Mouse (Mus musculus) embryonic facial prominence, embryonic 14.5 days (tissue): ENCODE measurements around the gene Rpl23. TPM values are rescaled to one million over a fixed set of nuclear protein-coding genes. Genes with fewer than 3 reads are reported as not detected.
"Not testable (repeated sequence)": the region's sequence is repeated elsewhere in the genome, so short reads cannot be mapped to it uniquely, and the experiment has no call there.

ENCODE experiments used
- ATAC-seq: fragments of 200-750 bp; cut with Nextera tagmentation; 2 replicates; pipeline ENCODE4 v1.8.0; 2017; ENCODE audit warnings: low read depth, moderate number of reproducible peaks, moderate TSS enrichment
- DNase-seq: peaks from one replicate; pipeline ENCODE4 v3.0.0-alpha.2; 2015; ENCODE audit warnings: low spot score
- H3K27ac ChIP-seq: fragments of 300-500 bp; sonication (generic); replicated peaks from 2 replicates; pipeline ENCODE4 v1.5.1; 2014; ENCODE audit warnings: low read depth, mild to moderate bottlenecking, low read length, moderate library complexity
- H3K27me3 ChIP-seq: fragments of 300-500 bp; sonication (generic); replicated peaks from 2 replicates; pipeline ENCODE4 v1.6.1; 2014; ENCODE audit warnings: low read length; ENCODE audit not compliant: control insufficient read depth, insufficient read depth
- H3K36me3 ChIP-seq: fragments of 300-500 bp; sonication (generic); 2 replicates; pipeline ENCODE4 v1.6.1; 2014; ENCODE audit warnings: low read length, mixed read lengths; ENCODE audit not compliant: control insufficient read depth, insufficient read depth
- H3K4me1 ChIP-seq: fragments of 300-500 bp; sonication (generic); 2 replicates; pipeline ENCODE4 v1.6.1; 2014; ENCODE audit warnings: antibody characterized with exemption, low read length; ENCODE audit not compliant: control insufficient read depth, insufficient read depth
- H3K4me2 ChIP-seq: fragments of 300-500 bp; sonication (generic); 2 replicates; pipeline ENCODE4 v1.6.1; 2014; ENCODE audit warnings: low read depth, mild to moderate bottlenecking, low read length, moderate library complexity, mixed read lengths
- H3K4me3 ChIP-seq: fragments of 300-500 bp; sonication (generic); 2 replicates; pipeline ENCODE4 v1.5.1; 2014; ENCODE audit warnings: low read depth, mild to moderate bottlenecking, low read length
- H3K9ac ChIP-seq: fragments of 300-500 bp; sonication (generic); 2 replicates; pipeline ENCODE4 v1.6.1; 2014; ENCODE audit warnings: low read depth, mild to moderate bottlenecking, low read length, moderate library complexity, mixed read lengths
- H3K9me3 ChIP-seq: fragments of 300-500 bp; sonication (generic); 2 replicates; pipeline ENCODE4 v1.6.1; 2016; ENCODE audit warnings: low read length; ENCODE audit not compliant: control insufficient read depth
- WGBS: fragments of 180-500 bp; shearing (Covaris S2); extraction: QIAGEN DNeasy Blood & Tissue Kit; methylation state at CpG from one replicate; pipeline ENCODE4 v1.1.7; 2014; 5-methylcytosine and 5-hydroxymethylcytosine counted together
- polyA plus RNA-seq: library from polyadenylated mRNA; unstranded; fragments of >200 nt; fragmentation: Nextera tagmentation; extraction: Ambion mirVana; gene quantifications from 2 replicates; pipeline ENCODE4 v1.2.1, GENCODE M21; 2014

Gene Rpl23
- polyA plus RNA-seq, 1 experiment from 2014 or later, result 810 TPM

DNA sequence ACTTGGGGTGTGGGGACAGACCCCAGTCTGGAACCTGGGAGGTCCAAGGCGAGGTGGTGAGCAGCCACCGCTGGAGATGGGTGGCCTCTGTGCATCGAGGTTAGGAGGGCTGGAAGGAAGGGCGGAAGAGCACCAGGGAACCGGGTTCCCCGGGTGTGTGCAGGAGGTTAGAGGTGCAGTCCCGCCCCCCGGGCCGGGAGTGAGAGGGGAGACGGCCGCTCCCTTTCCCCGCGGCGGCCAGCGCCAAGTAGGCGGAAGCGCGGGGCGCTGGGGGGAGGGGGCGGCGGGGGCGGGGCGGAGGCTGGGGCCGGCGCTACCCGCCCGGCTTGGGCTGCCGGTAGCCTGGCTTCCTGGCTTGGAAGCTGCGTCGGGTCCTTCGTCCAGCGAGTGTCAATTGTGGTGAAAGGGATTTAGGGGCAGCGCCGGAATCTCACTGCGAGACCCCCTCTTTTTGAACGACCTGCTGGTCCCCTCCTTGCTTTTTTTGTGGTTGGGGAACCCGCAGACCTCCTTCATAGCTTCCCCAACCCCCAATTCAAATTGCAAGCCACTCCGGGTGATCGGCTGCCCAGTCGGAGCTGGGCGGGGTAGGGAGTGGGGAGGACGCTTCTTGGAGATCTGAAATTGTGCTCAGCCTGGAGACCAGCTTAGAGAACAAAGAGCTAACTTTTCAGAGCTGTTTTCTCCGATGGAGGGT lies 17.9 kb upstream of the Rpl23 start:
- 0% methylated on average over 19 of the region's 43 CpGs for WGBS
- no peaks in the 10 kb centered on the region for H3K9me3 ChIP-seq
- peak overlapping the region; percentile 74 for H3K9ac ChIP-seq
- H3K4me3 ChIP-seq, result peak overlapping the region; percentile 90
- H3K27ac ChIP-seq, result peak overlapping the region; percentile 95
- ATAC-seq (peak; percentile 63), DNase-seq (peak; percentile 86)
- H3K4me1 ChIP-seq, result peaks cover 29% of the 10 kb centered on the region
- H3K27me3 ChIP-seq, result no peaks in the 10 kb centered on the region
- no peaks in the 10 kb centered on the region for H3K36me3 ChIP-seq
- H3K4me2 ChIP-seq, result peak overlapping the region; percentile 72

- no peaks in the 10 kb centered on the region for H3K9me3 ChIP-seq
- under 1% methylated on average over 45 of the region's 71 CpGs for WGBS
- no peaks in the 10 kb centered on the region for H3K27me3 ChIP-seq
- H3K36me3 ChIP-seq, result no peaks in the 10 kb centered on the region
- peak overlapping the region; percentile 72 for H3K4me2 ChIP-seq
- peak; percentile 91 for DNase-seq
- peak overlapping the region; percentile 95 for H3K27ac ChIP-seq
- H3K4me3 ChIP-seq, result peak overlapping the region; percentile 90
- ATAC-seq, result peak; percentile 76
- peak overlapping the region; percentile 74 for H3K9ac ChIP-seq
- peaks cover 21% of the 10 kb centered on the region for H3K4me1 ChIP-seq
Observed at GRCm38 (mm10) chr11:97799146-97799993, 17.1 kb upstream of the Rpl23 start.

DNA sequence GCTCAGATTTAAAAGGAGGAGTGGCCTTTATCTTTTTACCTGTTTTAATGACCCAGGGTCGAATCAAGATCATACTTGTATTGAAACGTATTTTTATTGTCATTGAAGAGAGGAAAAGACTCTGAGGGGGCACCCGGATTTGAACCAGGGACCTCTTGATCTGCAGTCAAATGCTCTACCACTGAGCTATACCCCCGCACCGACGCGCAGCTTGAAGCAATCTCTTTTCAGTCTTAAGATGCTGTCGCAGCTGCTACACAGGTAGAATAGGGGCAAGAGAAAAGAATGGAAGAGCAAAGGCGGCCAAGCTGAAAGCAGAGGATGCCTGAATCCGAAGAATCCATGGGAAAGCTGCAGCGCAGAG lies 16.5 kb upstream of the Rpl23 start, which contains the start of gene Lasp1:
TSS of gene Lasp1 (plus strand) at position 219 of the 364 bp plus-strand sequence.
- Histone ChIP-seq H3K27ac (peak within 1 kb of the TSS; percentile 95), H3K9me3 (no peaks in the 10 kb centered on the region), H3K4me1 (peaks cover 15% of the 10 kb centered on the region), H3K9ac (peak within 1 kb of the TSS; percentile 74), H3K27me3 (no peaks in the 10 kb centered on the region), H3K36me3 (no peaks in the 10 kb centered on the region), H3K4me2 (peak within 1 kb of the TSS; percentile 72), H3K4me3 (peak within 1 kb of the TSS; percentile 90)
- DNase-seq (peak; percentile 82), ATAC-seq (peak; percentile 63)
- whole genome bisulfite sequencing, result 2% methylated on average over 11 of the region's 11 CpGs

- Histone ChIP-seq H3K4me3 (peak overlapping the region; percentile 90), H3K27me3 (no peaks in the 10 kb centered on the region), H3K4me2 (peak overlapping the region; percentile 72), H3K9ac (no peak overlapping the region; the same call in 1 of the 2 replicates), H3K36me3 (no peaks in the 10 kb centered on the region), H3K27ac (no peak overlapping the region), H3K4me1 (peaks cover 13% of the 10 kb centered on the region), H3K9me3 (no peaks in the 10 kb centered on the region)
- 31% methylated on average over 8 of the region's 8 CpGs for WGBS
- no peak for DNase-seq
- no peak for ATAC-seq
Observed at GRCm38 (mm10) chr11:97798083-97798435, 15.8 kb upstream of the Rpl23 start.

- Histone ChIP-seq H3K36me3 (no peaks in the 10 kb centered on the region), H3K4me3 (no peak overlapping the region), H3K9ac (no peak overlapping the region), H3K4me1 (peaks cover 13% of the 10 kb centered on the region), H3K4me2 (peak overlapping the region; percentile 72), H3K9me3 (no peaks in the 10 kb centered on the region), H3K27ac (no peak overlapping the region), H3K27me3 (no peaks in the 10 kb centered on the region)
- 56% methylated on average over 15 of the region's 15 CpGs for WGBS
- DNase-seq, result no peak
- ATAC-seq, result no peak
Observed at GRCm38 (mm10) chr11:97797369-97798082, 15.3 kb upstream of the Rpl23 start.

DNA sequence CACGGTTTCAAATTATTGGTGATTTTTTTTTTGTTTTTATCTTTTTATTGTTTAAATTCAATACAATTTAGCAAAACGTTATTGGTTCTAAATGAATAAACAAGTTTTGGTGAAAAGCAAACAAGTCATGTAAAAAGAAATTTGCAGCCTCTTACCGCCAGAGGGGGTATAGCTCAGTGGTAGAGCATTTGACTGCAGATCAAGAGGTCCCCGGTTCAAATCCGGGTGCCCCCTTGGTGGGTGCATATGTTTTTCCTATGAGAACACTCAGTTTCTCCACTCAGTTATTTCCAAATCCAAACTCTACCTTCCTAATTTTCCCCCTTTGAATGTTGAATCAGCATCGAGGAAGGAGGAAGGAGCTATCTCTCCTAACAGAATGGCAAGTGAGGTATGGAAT lies 14.7 kb upstream of the Rpl23 start:
- H3K36me3 ChIP-seq, result no peaks in the 10 kb centered on the region
- no peak for ATAC-seq
- whole genome bisulfite sequencing, result 8% methylated on average over 6 of the region's 6 CpGs
- H3K9me3 ChIP-seq, result no peaks in the 10 kb centered on the region
- no peak overlapping the region for H3K4me3 ChIP-seq
- no peak for DNase-seq
- H3K4me1 ChIP-seq, result peaks cover 9% of the 10 kb centered on the region
- H3K9ac ChIP-seq, result no peak overlapping the region
- H3K27me3 ChIP-seq, result no peaks in the 10 kb centered on the region
- no peak overlapping the region for H3K4me2 ChIP-seq
- H3K27ac ChIP-seq, result no peak overlapping the region

DNA sequence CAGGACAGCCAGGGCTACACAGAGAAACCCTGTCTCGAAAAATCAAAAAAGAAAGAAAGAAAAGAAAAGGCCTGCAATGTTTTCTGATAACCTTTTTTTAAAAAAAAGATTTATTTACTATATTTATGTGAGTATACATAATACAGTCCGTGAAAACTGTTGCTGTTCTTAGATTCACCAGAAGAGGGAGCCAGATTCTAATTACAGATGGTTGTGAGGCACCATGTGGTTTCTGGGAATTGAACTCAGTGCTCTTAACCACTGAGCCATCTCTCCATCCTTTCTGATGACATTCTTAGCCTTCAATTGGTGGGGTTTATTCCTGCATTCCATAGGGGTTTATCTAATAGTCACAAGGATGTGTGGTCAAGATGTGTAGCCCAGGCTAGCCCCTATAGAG lies 10.9 kb upstream of the Rpl23 start:
- ATAC-seq, result no peak
- Histone ChIP-seq H3K27me3 (no peaks in the 10 kb centered on the region), H3K9ac (no peak overlapping the region), H3K27ac (no peak overlapping the region), H3K9me3 (no peaks in the 10 kb centered on the region), H3K4me2 (no peak overlapping the region), H3K4me1 (no peaks in the 10 kb centered on the region), H3K4me3 (no peak overlapping the region), H3K36me3 (no peaks in the 10 kb centered on the region)
- no peak for DNase-seq
- WGBS, result 10% methylated on average over 2 of the region's 2 CpGs

DNA sequence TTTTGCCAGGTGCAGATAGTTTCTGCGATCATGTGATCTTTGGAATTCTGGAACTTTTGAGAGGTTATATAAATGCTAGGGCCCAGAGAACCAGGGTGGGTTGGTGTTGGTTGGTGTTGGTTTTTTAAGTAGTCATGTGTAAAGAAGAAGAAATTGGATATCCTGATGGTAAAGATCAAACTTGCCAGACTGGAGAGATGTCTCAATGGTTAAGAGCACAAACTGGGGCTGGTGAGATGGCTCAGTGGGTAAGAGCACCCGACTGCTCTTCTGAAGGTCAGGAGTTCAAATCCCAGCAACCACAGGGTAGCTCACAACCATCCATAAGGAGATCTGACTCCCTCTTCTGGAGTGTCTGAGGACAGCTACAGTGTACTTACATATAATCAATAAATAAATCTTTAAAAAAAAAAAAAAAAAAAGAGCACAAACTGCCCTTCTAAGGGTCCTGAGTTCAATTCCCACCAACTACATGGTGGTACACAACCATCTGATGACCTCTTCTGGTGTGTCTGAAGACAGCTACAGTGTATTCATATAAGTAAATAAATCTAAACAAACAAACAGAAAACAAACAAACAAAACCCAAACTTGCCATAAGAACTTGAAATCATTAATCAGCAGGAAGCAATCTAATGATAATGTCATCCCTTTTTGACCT lies 8.7 kb upstream of the Rpl23 start:
- ATAC-seq, H3K27me3 ChIP-seq, H3K4me2 ChIP-seq, H3K27ac ChIP-seq, H3K9ac ChIP-seq, H3K4me1 ChIP-seq, H3K4me3 ChIP-seq, H3K9me3 ChIP-seq, H3K36me3 ChIP-seq, DNase-seq: not testable (repeated sequence)
- WGBS, result 73% methylated on average over 2 of the region's 2 CpGs
